Mouse (Mus musculus): ENCODE results near the gene Ccdc185.

GRCm38 (mm10) chr1:182758783-182759182, 9.8 kb upstream of the Ccdc185 start:
- TF ChIP-seq POLR2A (IDR thresholded peaks at IDR 0.05; ENCODE audit: borderline replicate concordance, extremely low read depth, insufficient read depth, insufficient read length, poor library complexity, severe bottlenecking): no peak
- TF ChIP-seq CTCF (IDR thresholded peaks at IDR 0.05; ENCODE audit: borderline replicate concordance, extremely low read depth, insufficient read depth, insufficient read length): no peak
